Mouse (Mus musculus) frontal cortex, postnatal 10 days (tissue): ENCODE measurements at regions not wholly inside any gene's neighbourhood (a gene's known extent, or its start where the extent isn't known, plus 50 kb on each side); places are given as distances from the start of the nearest gene placed in this dataset.

Experiments used
- DNase-seq, 2 experiments: peaks; one replicate each; pipeline ENCODE4 v3.0.0; 2022; ENCODE audit warnings: low spot score in 2 of 2, mixed read lengths in 1 of 2

DNA sequence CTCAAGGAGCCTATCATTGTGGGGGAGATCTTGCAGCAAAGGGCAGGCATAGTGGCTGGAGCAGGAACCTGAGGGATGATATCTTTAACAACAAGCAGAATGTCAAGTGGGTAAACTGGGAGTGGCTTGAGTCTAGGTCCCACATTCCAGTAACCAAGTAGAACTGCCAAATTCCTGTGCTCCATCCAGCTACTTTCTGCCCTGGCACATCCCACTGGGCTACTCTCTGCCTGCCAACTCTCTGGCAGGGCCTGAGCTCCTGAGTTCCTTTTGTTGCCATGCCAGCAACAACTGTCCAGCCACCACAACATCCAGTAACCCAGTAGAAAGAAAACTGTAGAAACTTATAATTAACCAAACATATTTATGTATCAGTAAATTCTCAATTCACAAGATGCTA is 1088.8 kb upstream of the Tenm4 start:
- peak; percentile 4 to 12 for DNase-seq

DNA sequence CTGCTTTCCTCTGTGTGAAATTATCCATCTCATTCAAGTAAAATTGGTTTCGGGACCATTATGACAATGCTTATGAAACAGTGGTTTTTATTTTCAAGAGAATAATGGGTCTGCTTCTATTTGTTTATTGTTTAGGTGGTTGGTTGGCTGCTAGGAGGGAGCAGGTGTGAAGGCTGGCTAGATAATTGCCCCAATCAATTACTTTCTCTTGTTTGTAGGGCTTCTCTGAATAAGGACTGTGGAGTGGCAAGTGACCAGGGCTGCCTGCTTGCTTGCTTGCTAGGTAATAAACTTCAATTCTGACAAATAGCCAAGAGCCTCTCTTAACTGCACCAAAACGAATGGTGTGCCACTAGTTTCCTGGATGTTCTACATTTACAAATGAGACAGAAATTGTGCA is 1086.7 kb upstream of the Tenm4 start:
- no peak for DNase-seq

DNA sequence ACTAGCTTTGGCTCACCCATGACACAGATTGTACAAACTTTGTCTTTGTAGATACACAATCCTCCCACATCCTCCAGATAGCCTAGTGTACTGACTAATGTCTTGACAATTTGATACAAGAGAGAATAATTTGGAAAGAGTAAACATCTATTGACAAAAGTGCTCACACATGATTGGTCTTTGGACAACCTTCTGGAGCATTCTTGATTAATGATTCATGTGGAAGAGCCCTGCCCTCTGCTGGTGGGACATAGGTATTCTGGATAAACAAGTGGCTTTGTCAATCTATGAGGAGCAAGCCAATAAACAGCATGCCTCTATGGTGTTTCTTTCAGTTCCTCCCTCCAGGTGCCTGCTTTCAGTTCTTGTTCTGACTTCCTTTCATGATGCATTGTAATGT is 1079.7 kb upstream of the Tenm4 start:
- DNase-seq, result peak in 1 of 2 experiments; percentile 12

DNA sequence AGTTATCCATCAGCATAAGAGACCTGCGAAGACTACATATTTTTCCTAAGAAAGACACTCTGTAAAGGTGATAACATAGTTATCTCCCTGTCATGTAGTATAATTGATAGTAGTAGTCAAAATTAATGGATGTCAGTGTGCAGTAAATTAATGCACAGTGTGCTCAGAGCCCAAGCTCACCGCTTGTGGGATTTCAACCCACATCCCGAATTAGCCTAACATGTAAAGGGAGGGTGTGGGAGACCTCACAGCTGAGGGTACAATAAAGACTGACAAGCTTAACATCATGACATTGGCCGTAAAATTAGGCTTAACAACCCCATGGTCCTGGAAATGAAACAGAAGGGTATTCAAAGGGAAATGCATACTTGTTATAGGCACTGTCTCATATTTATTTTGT is 1042.0 kb upstream of the Tenm4 start:
- DNase-seq, result no peak

DNA sequence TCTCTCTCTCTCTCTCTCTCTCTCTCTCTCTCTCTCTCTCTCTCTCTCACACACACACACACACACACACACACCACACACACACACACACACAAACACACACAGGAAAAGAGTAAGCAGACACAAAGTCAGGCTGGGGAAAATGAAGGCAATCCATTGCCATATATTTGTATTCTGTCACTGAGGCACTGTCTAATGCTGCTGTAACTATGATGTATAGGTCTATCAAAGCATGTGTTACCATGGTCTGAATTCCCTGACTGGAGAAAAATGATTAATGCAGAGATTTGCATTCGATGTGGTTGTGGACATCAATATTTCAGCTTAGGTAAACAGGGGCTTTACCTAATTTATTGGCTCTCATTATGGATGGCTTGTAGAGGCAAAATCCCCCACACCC is 1038.0 kb upstream of the Tenm4 start:
- DNase-seq, result no peak

DNA sequence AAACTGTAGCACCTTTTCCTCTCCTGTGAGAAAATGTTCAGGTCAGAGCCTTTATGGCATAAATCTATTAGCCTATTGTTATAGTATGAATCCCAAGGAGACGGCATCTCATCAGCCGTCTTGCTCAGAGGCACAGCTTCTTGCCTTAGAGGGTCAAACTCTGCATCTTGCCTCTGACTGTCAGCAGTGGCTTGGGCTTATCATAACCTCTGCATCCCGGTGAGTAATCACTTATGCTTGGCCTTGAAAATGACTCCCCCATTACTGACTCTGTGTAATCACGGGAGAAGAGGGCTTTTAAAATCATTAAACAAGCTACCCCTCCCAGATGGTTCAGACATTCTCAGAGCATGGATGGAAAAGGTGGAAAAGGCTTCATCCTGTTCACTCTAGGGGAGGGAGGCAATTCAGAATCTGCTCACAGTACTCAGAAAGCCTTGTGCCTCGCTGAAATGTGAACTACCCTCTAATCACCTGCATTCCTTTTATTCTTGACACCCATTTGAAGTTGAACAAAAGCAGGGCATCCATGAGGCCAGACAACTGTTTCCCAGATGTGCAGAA is 1036.9 kb upstream of the Tenm4 start:
- no peak for DNase-seq

DNA sequence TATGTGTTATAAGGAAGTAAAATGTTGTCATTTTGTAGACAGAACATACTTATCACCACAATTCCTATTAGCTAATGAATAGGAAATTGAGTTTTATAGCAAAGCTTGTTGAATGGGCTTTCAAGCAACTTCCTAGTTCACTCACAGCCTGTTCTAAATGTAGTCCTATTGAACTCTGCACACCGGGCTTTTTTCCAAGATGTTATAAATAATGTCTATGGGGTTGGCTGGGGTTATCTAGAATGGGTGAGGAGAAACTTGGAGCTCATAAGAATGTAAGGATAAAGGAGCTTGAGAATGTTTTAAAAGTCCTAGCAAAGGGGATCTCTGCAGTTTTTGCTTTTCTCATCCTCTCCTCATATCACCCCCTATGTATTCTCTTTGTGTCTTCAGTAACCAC is 1029.3 kb upstream of the Tenm4 start:
- DNase-seq, result no peak

DNA sequence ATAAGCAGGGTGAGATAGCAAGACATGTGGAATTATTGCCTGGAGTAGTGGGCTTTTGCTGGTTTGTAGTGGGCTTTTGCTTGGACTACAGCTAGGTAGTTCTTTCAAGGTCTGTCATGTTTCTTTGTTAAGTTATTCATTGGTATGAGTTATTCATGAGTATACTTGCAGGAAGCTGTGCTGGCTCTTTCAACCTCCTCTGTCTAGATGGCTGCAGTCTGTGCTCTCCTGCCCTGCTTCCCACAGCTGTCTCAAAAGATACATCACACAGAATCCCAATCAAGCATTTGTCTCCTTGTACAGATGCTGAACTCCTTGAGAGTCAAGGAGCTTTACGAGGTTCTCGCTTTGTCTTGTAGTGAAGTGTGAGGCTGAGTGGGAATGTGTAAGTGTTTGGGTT is 1028.0 kb upstream of the Tenm4 start:
- DNase-seq, result no peak
